Mouse (Mus musculus) spleen, adult 2 months (tissue): ENCODE data around the gene Ivd.

Experiments used
- CTCF ChIP-seq: fragments of 200-500 bp; IDR thresholded peaks from 2 replicates; pipeline ENCODE4 v1.5.1; 2011; ENCODE audit warnings: mild to moderate bottlenecking, inconsistent platforms; ENCODE audit not compliant: insufficient read depth, insufficient read length, insufficient replicate concordance; ENCODE audit errors: extremely low read depth
- POLR2A ChIP-seq: fragments of 200-500 bp; IDR thresholded peaks from 2 replicates; pipeline ENCODE4 v1.6.1; 2011; ENCODE audit warnings: low read depth, low read length, inconsistent platforms

DNA sequence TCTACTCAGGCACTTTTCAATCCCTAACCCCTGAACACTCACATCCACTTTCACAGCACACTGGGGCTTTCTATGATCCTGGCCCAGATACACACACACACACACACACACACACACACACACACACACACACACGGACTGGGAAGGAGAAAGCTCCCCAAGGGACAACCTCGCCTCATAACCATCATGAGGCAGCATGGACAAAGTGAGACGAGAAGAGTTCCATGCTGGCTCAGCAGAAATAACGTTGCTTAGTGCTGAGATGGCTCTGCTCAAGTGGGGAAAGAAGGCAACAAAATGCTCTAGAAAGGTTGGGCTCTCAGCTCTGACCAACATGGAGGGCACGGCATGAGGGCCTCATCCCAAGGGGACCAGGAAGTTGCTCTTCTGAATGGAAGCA is 20.6 kb upstream of the Ivd start:
- TF ChIP-seq CTCF (no peak), POLR2A (no peak)
